Mouse (Mus musculus) kidney, postnatal 0 days (tissue): ENCODE results near the gene Rab11fip3. TPM values are rescaled to one million over a fixed set of nuclear protein-coding genes. Genes with fewer than 3 reads are reported as not detected.

Experiments
- ATAC-seq: fragments of 200-750 bp; cut with Nextera tagmentation; replicated peaks from 2 replicates; pipeline ENCODE4 v1.8.0; 2017; ENCODE audit warnings: low read depth, moderate number of reproducible peaks, moderate TSS enrichment, moderate library complexity; ENCODE audit not compliant: low FRiP score
- DNase-seq: peaks from one replicate; pipeline ENCODE4 v3.0.0-alpha.2; 2016; ENCODE audit warnings: low spot score
- H3K27ac ChIP-seq: fragments of 300-500 bp; sonication (generic); 2 replicates; pipeline ENCODE4 v1.5.1; 2014; ENCODE audit warnings: mild to moderate bottlenecking
- H3K27me3 ChIP-seq: fragments of 300-500 bp; sonication (generic); 2 replicates; pipeline ENCODE4 v1.6.1; 2014; ENCODE audit warnings: low read length, mixed read lengths; ENCODE audit not compliant: insufficient read depth
- H3K36me3 ChIP-seq: fragments of 300-500 bp; sonication (generic); 2 replicates; pipeline ENCODE4 v1.6.1; 2014; ENCODE audit warnings: low read length, mixed read lengths; ENCODE audit not compliant: insufficient read depth
- H3K4me1 ChIP-seq: fragments of 300-500 bp; sonication (generic); replicated peaks from 2 replicates; pipeline ENCODE4 v1.6.1; 2014; ENCODE audit warnings: antibody characterized with exemption, low read length, mixed read lengths; ENCODE audit not compliant: insufficient read depth
- H3K4me2 ChIP-seq: fragments of 300-500 bp; sonication (generic); 2 replicates; pipeline ENCODE4 v1.6.1; 2014; ENCODE audit warnings: mild to moderate bottlenecking, low read length, moderate library complexity, mixed read lengths
- H3K4me3 ChIP-seq: fragments of 300-500 bp; sonication (generic); replicated peaks from 2 replicates; pipeline ENCODE4 v1.5.1; 2014; ENCODE audit warnings: low read depth, low read length
- H3K9ac ChIP-seq: fragments of 300-500 bp; sonication (generic); 2 replicates; pipeline ENCODE4 v1.6.1; 2014; ENCODE audit warnings: low read depth, low read length
- H3K9me3 ChIP-seq: fragments of 300-500 bp; sonication (generic); replicated peaks from 2 replicates; pipeline ENCODE4 v1.6.1; 2016; ENCODE audit warnings: low read length, inconsistent platforms, mixed read lengths
- CTCF ChIP-seq: IDR thresholded peaks from 2 replicates; pipeline ENCODE4 v1.5.1; 2016; ENCODE audit warnings: antibody characterized with exemption, low read depth, mild to moderate bottlenecking, moderate library complexity
- WGBS: fragments of 180-500 bp; shearing (Covaris S2); extraction: QIAGEN DNeasy Blood & Tissue Kit; methylation state at CpG from one replicate; pipeline ENCODE4 v1.1.7; 2014; 5-methylcytosine and 5-hydroxymethylcytosine counted together
- polyA plus RNA-seq: library from polyadenylated mRNA; unstranded; fragments of >200 nt; fragmentation: Nextera tagmentation; extraction: Ambion mirVana; gene quantifications from 2 replicates; pipeline ENCODE4 v1.2.1, GENCODE M21; 2015

The Rab11fip3 gene
- polyA plus RNA-seq, 1 experiment from 2014 or later: 35.3 TPM

- no peak for TF ChIP-seq CTCF
- no peak for DNase-seq
These were observed 41.1 kb downstream of the Rab11fip3 start for GRCm38 (mm10) chr17:26028261-26028660.

GRCm38 (mm10) chr17:26024674-26025073 lies 44.7 kb downstream of the Rab11fip3 start:
- no peak for DNase-seq
- Histone ChIP-seq H3K4me2 (no peak overlapping the region), H3K27me3 (no peaks in the 10 kb centered on the region), H3K9ac (no peak overlapping the region), H3K4me1 (0 out of 2 replicates have a peak, but pooled peaks cover 5% of the 10 kb centered on the region), H3K9me3 (no peaks in the 10 kb centered on the region), H3K4me3 (no peak overlapping the region), H3K27ac (peak overlapping the region; percentile 62), H3K36me3 (peaks cover 3% of the 10 kb centered on the region; the same call in 1 of the 2 replicates)
- TF ChIP-seq CTCF: no peak
- WGBS: 96% methylated on average over 9 of the region's 9 CpGs
- no peak for ATAC-seq

More at GRCm38 (mm10) chr17:26028261-26028660, 41.1 kb downstream of the Rab11fip3 start:
- WGBS: 88% methylated on average over 4 of the region's 4 CpGs
- H3K4me3 ChIP-seq: no peak overlapping the region
- H3K4me2 ChIP-seq: no peak overlapping the region
- H3K27ac ChIP-seq: no peak overlapping the region
- no peaks in the 10 kb centered on the region for H3K27me3 ChIP-seq
- H3K4me1 ChIP-seq: no peaks in the 10 kb centered on the region
- H3K9ac ChIP-seq: no peak overlapping the region
- peaks cover 3% of the 10 kb centered on the region for H3K36me3 ChIP-seq
- no peaks in the 10 kb centered on the region for H3K9me3 ChIP-seq
- ATAC-seq: no peak

- Histone ChIP-seq H3K4me3 (no peak overlapping the region), H3K27me3 (no peaks in the 10 kb centered on the region), H3K9ac (no peak overlapping the region), H3K4me1 (0 out of 2 replicates have a peak, but pooled peaks cover 5% of the 10 kb centered on the region), H3K4me2 (no peak overlapping the region), H3K27ac (peak overlapping the region; percentile 62), H3K9me3 (no peaks in the 10 kb centered on the region), H3K36me3 (peaks cover 3% of the 10 kb centered on the region; the same call in 1 of the 2 replicates)
- ATAC-seq (peak; percentile 33; the same call in 1 of the 2 replicates), DNase-seq (no peak)
- 84% methylated on average over 8 of the region's 8 CpGs for WGBS
- no peak for TF ChIP-seq CTCF
These were observed 45.4 kb downstream of the Rab11fip3 start for GRCm38 (mm10) chr17:26023966-26024365.

- DNase-seq (no peak), ATAC-seq (no peak)
- Histone ChIP-seq H3K9ac (no peak overlapping the region), H3K36me3 (peaks cover 3% of the 10 kb centered on the region; the same call in 1 of the 2 replicates), H3K27me3 (no peaks in the 10 kb centered on the region), H3K9me3 (no peaks in the 10 kb centered on the region), H3K4me2 (no peak overlapping the region), H3K27ac (peak overlapping the region; percentile 62), H3K4me1 (0 out of 2 replicates have a peak, but pooled peaks cover 5% of the 10 kb centered on the region), H3K4me3 (no peak overlapping the region)
- WGBS: 91% methylated on average over 5 of the region's 5 CpGs
- no peak for TF ChIP-seq CTCF
These were observed 46.2 kb downstream of the Rab11fip3 start for GRCm38 (mm10) chr17:26023181-26023580.

- WGBS: 38% methylated on average over 9 of the region's 9 CpGs
- H3K4me1 ChIP-seq: 0 out of 2 replicates have a peak, but pooled peaks cover 5% of the 10 kb centered on the region
- TF ChIP-seq CTCF: no peak
- H3K9ac ChIP-seq: no peak overlapping the region
- ATAC-seq (peak; percentile 82), DNase-seq (peak; percentile 50)
- H3K4me2 ChIP-seq: 0 out of 2 replicates have a peak overlapping the region, but pooled peaks have one; percentile 35
- peak overlapping the region; percentile 87 for H3K27ac ChIP-seq
- H3K27me3 ChIP-seq: no peaks in the 10 kb centered on the region
- peaks cover 3% of the 10 kb centered on the region; the same call in 1 of the 2 replicates for H3K36me3 ChIP-seq
- H3K4me3 ChIP-seq: peak overlapping the region; percentile 17; the same call in 1 of the 2 replicates
- no peaks in the 10 kb centered on the region for H3K9me3 ChIP-seq
These were observed 47.5 kb downstream of the Rab11fip3 start for GRCm38 (mm10) chr17:26021728-26022341.

GRCm38 (mm10) chr17:26020848-26021347 lies 48.5 kb downstream of the Rab11fip3 start:
- peak overlapping the region; percentile 42; the same call in 1 of the 2 replicates for H3K9ac ChIP-seq
- DNase-seq (no peak), ATAC-seq (no peak)
- no peaks in the 10 kb centered on the region for H3K27me3 ChIP-seq
- peak overlapping the region; percentile 87 for H3K27ac ChIP-seq
- peak overlapping the region; percentile 17 for H3K4me3 ChIP-seq
- H3K4me1 ChIP-seq: 0 out of 2 replicates have a peak, but pooled peaks cover 5% of the 10 kb centered on the region
- H3K36me3 ChIP-seq: peaks cover 3% of the 10 kb centered on the region; the same call in 1 of the 2 replicates
- no peaks in the 10 kb centered on the region for H3K9me3 ChIP-seq
- no peak for TF ChIP-seq CTCF
- H3K4me2 ChIP-seq: peak overlapping the region; percentile 35
- WGBS: 85% methylated on average over 7 of the region's 7 CpGs
